Mouse (Mus musculus): ENCODE data around the gene Wdr72. TPM values are rescaled to one million over a fixed set of nuclear protein-coding genes. Genes with fewer than 3 reads are reported as not detected.

Gene Wdr72
- polyA plus RNA-seq, 1 experiment from 2014 or later = 0.68 TPM

GRCm38 (mm10) chr9:74249486-74249885 is 139.3 kb downstream of the Wdr72 start:
- 14% methylated on average over 1 of the region's 1 CpGs for whole genome bisulfite sequencing
- H3K9ac ChIP-seq = no peak overlapping the region
- no peak overlapping the region for H3K4me2 ChIP-seq
- 0 out of 2 replicates have a peak, but pooled peaks cover 4% of the 10 kb centered on the region for H3K4me1 ChIP-seq (replicated peaks)
- H3K4me3 ChIP-seq = no peak overlapping the region
- H3K27me3 ChIP-seq = no peaks in the 10 kb centered on the region
- no peaks in the 10 kb centered on the region for H3K36me3 ChIP-seq
- H3K27ac ChIP-seq = no peak overlapping the region
- no peak for ATAC-seq (ENCODE audit: low FRiP score)
- H3K9me3 ChIP-seq = no peaks in the 10 kb centered on the region

GRCm38 (mm10) chr9:74250522-74250921 is 140.4 kb downstream of the Wdr72 start:
- no peak for ATAC-seq (ENCODE audit: low FRiP score)
- H3K4me1 ChIP-seq (replicated peaks) = 0 out of 2 replicates have a peak, but pooled peaks cover 4% of the 10 kb centered on the region
- WGBS = 9% methylated on average over 1 of the region's 1 CpGs

GRCm38 (mm10) chr9:74258389-74258788 is 148.2 kb downstream of the Wdr72 start:
- WGBS = 71% methylated on average over 4 of the region's 4 CpGs
- ATAC-seq (ENCODE audit: low FRiP score) = no peak
- H3K36me3 ChIP-seq = no peaks in the 10 kb centered on the region

More at GRCm38 (mm10) chr9:74250522-74250921, 140.4 kb downstream of the Wdr72 start:
- H3K4me3 ChIP-seq = no peak overlapping the region
- H3K9ac ChIP-seq = no peak overlapping the region
- no peaks in the 10 kb centered on the region for H3K27me3 ChIP-seq
- no peaks in the 10 kb centered on the region for H3K36me3 ChIP-seq
- no peaks in the 10 kb centered on the region for H3K9me3 ChIP-seq
- H3K4me2 ChIP-seq = no peak overlapping the region
- no peak overlapping the region for H3K27ac ChIP-seq

DNA sequence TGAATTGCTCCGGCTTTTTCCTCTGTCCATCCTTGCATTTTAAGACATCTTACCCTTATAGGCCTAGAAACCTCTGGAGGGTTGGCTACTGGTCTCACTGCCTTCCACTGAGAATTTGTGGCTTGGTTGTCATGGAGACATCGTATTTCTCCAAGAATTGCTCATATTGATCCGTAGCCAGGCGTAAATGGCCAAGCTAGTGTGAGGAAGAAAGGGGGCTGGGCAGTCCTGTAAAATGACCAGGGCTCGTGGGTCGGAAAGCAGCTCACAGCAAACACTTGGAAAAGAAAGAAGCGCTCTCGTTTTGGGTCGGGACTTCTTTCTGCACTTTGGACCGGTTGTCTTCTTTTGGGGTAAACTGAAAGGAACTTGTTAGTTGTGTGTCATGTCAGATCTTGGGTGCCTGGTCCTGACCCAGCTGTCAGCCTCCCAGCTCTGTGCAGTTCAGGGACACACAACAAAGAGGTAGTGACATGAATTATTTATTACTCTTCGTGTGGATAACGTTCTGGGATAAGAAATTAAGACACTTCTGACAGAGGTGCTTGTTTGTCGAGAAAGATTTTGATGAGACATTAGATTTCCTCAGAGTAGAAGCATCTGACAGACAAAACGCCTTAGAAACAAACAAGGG is 167.7 kb downstream of the Wdr72 start:
- Histone ChIP-seq H3K9ac (peak overlapping the region; percentile 36; the same call in 1 of the 2 replicates), H3K4me3 (0 out of 2 replicates have a peak overlapping the region, but pooled peaks have one; percentile 2), H3K27ac (peak overlapping the region; percentile 55), H3K36me3 (no peaks in the 10 kb centered on the region), H3K27me3 (no peaks in the 10 kb centered on the region), H3K9me3 (no peaks in the 10 kb centered on the region), H3K4me1 (replicated peaks) (peaks cover 32% of the 10 kb centered on the region), H3K4me2 (peak overlapping the region; percentile 43)
- 17% methylated on average over 14 of the region's 14 CpGs for WGBS
- ATAC-seq (ENCODE audit: low FRiP score) = peak; percentile 41; the same call in 1 of the 2 replicates

More at GRCm38 (mm10) chr9:74258389-74258788, 148.2 kb downstream of the Wdr72 start:
- H3K27me3 ChIP-seq = no peaks in the 10 kb centered on the region
- no peak overlapping the region for H3K27ac ChIP-seq
- no peak overlapping the region for H3K9ac ChIP-seq
- no peak overlapping the region for H3K4me3 ChIP-seq
- no peak overlapping the region for H3K4me2 ChIP-seq
- H3K4me1 ChIP-seq (replicated peaks) = no peaks in the 10 kb centered on the region
- no peaks in the 10 kb centered on the region for H3K9me3 ChIP-seq

- ATAC-seq (ENCODE audit: low FRiP score) = peak; percentile 23; the same call in 1 of the 2 replicates
These were observed 171.9 kb downstream of the Wdr72 start for GRCm38 (mm10) chr9:74282072-74282471.

DNA sequence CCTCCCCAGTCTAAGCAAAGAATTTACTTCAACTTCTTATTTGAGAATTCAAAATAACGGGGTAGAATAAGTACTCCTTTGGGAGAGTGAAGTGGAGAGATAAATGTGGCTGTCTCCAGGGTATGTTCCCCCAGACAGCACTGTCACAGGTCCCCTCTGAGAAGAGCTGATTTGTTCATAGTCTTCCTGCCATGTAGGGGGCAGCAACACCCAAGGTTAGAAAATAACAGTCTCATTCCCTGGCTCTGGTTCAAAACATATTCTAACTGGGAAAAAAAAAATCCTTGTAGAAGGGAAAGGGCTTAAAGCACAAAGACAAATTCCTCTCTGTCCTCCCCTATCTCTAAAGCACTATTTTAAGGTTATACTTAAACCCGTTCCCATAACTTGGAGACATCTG is 176.1 kb downstream of the Wdr72 start:
- Histone ChIP-seq H3K9ac (no peak overlapping the region), H3K27me3 (no peaks in the 10 kb centered on the region), H3K4me1 (replicated peaks) (peaks cover 3% of the 10 kb centered on the region), H3K27ac (no peak overlapping the region), H3K4me2 (no peak overlapping the region), H3K36me3 (no peaks in the 10 kb centered on the region), H3K4me3 (no peak overlapping the region), H3K9me3 (no peaks in the 10 kb centered on the region)
- no peak for ATAC-seq (ENCODE audit: low FRiP score)
- WGBS = 55% methylated on average over 2 of the region's 2 CpGs

More at GRCm38 (mm10) chr9:74282072-74282471, 171.9 kb downstream of the Wdr72 start:
- peaks cover 18% of the 10 kb centered on the region for H3K4me1 ChIP-seq (replicated peaks)
- no peaks in the 10 kb centered on the region for H3K9me3 ChIP-seq
- H3K4me2 ChIP-seq = no peak overlapping the region
- peak overlapping the region; percentile 30 for H3K27ac ChIP-seq
- WGBS = 26% methylated on average over 3 of the region's 3 CpGs
- H3K36me3 ChIP-seq = no peaks in the 10 kb centered on the region
- no peak overlapping the region for H3K9ac ChIP-seq
- H3K4me3 ChIP-seq = no peak overlapping the region
- no peaks in the 10 kb centered on the region for H3K27me3 ChIP-seq

- no peak for ATAC-seq (ENCODE audit: low FRiP score)
- 87% methylated on average over 3 of the region's 3 CpGs for WGBS
- Histone ChIP-seq H3K36me3 (no peaks in the 10 kb centered on the region), H3K9me3 (no peaks in the 10 kb centered on the region), H3K27me3 (no peaks in the 10 kb centered on the region), H3K27ac (no peak overlapping the region), H3K4me3 (no peak overlapping the region), H3K9ac (no peak overlapping the region), H3K4me2 (no peak overlapping the region), H3K4me1 (replicated peaks) (no peaks in the 10 kb centered on the region)
These were observed 184.3 kb downstream of the Wdr72 start for GRCm38 (mm10) chr9:74294479-74294878.

GRCm38 (mm10) chr9:74318771-74319170 is 208.6 kb downstream of the Wdr72 start:
- Histone ChIP-seq H3K4me3 (no peak overlapping the region), H3K9ac (no peak overlapping the region), H3K36me3 (no peaks in the 10 kb centered on the region), H3K9me3 (no peaks in the 10 kb centered on the region), H3K4me1 (replicated peaks) (0 out of 2 replicates have a peak, but pooled peaks cover 3% of the 10 kb centered on the region), H3K27ac (no peak overlapping the region), H3K27me3 (no peaks in the 10 kb centered on the region), H3K4me2 (no peak overlapping the region)
- WGBS = 91% methylated on average over 1 of the region's 1 CpGs
- no peak for ATAC-seq (ENCODE audit: low FRiP score)

- Histone ChIP-seq H3K9me3 (no peaks in the 10 kb centered on the region), H3K4me2 (no peak overlapping the region), H3K9ac (no peak overlapping the region), H3K27ac (no peak overlapping the region), H3K4me1 (replicated peaks) (0 out of 2 replicates have a peak, but pooled peaks cover 3% of the 10 kb centered on the region), H3K36me3 (no peaks in the 10 kb centered on the region), H3K4me3 (no peak overlapping the region), H3K27me3 (no peaks in the 10 kb centered on the region)
- no peak for ATAC-seq (ENCODE audit: low FRiP score)
- WGBS = 76% methylated on average over 11 of the region's 11 CpGs
These were observed 214.2 kb downstream of the Wdr72 start for GRCm38 (mm10) chr9:74324089-74324924.

GRCm38 (mm10) chr9:74324925-74325295 is 214.8 kb downstream of the Wdr72 start:
- no peak for ATAC-seq (ENCODE audit: low FRiP score)
- no peak overlapping the region for H3K4me3 ChIP-seq
- 70% methylated on average over 3 of the region's 3 CpGs for WGBS
- no peak overlapping the region for H3K9ac ChIP-seq
- no peak overlapping the region for H3K27ac ChIP-seq
- 0 out of 2 replicates have a peak, but pooled peaks cover 3% of the 10 kb centered on the region for H3K4me1 ChIP-seq (replicated peaks)
- no peaks in the 10 kb centered on the region for H3K27me3 ChIP-seq
- no peak overlapping the region for H3K4me2 ChIP-seq
- H3K36me3 ChIP-seq = no peaks in the 10 kb centered on the region
- no peaks in the 10 kb centered on the region for H3K9me3 ChIP-seq

GRCm38 (mm10) chr9:74325981-74326380 is 215.8 kb downstream of the Wdr72 start:
- WGBS = 97% methylated on average over 1 of the region's 1 CpGs
- Histone ChIP-seq H3K36me3 (no peaks in the 10 kb centered on the region), H3K4me3 (no peak overlapping the region), H3K9ac (no peak overlapping the region; the same call in 1 of the 2 replicates), H3K4me1 (replicated peaks) (peaks cover 5% of the 10 kb centered on the region), H3K27ac (no peak overlapping the region), H3K9me3 (no peaks in the 10 kb centered on the region), H3K4me2 (no peak overlapping the region), H3K27me3 (no peaks in the 10 kb centered on the region)
- ATAC-seq (ENCODE audit: low FRiP score) = no peak

DNA sequence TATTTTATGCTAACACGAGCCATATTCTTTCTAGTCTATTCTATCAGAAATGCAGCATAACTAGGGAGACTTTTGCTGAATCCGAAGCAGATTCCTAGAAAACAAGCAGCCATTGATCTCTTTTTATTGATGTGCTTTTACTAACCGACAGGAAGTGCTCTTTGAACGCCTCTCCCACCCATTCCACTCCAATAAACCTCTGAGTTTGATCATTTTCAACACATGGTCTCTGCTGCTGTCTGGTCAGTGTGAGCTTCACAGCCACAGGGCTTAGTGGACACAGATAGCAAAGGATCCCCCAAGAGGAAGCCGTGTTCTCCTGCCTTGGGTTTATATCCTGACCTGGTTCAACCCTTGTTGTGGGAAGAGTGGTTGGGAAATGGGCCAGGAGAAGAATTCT is 218.7 kb downstream of the Wdr72 start:
- H3K4me2 ChIP-seq = no peak overlapping the region
- no peak overlapping the region for H3K4me3 ChIP-seq
- ATAC-seq (ENCODE audit: low FRiP score) = no peak
- no peaks in the 10 kb centered on the region for H3K27me3 ChIP-seq
- H3K4me1 ChIP-seq (replicated peaks) = peaks cover 7% of the 10 kb centered on the region
- WGBS = 78% methylated on average over 5 of the region's 5 CpGs
- H3K27ac ChIP-seq = no peak overlapping the region
- no peak overlapping the region for H3K9ac ChIP-seq
- H3K9me3 ChIP-seq = no peaks in the 10 kb centered on the region
- no peaks in the 10 kb centered on the region for H3K36me3 ChIP-seq

Measured in hindbrain, embryonic 13.5 days (tissue).